In genomic region chr6:108442291-108442690, GRCm38 (mm10) we compare ENCODE assay signal across 20 mouse cellular contexts.
DNase-seq lines count a peak whose midpoint lies in the region; TF ChIP-seq lines count a peak whose summit lies in the region.
"Had no signal": no experiment of that assay in that cellular context is flagged by ENCODE, and none has a peak within 500 bp of the region (broad histone marks: within the 10 kb centered on the region; RNA-seq: fewer than 3 reads in every experiment).

No protein-coding gene starts in this region.

- no peak for TF ChIP-seq POLR2A in lung, adult 2 months (IDR thresholded peaks at IDR 0.05; ENCODE audit: borderline replicate concordance, extremely low read depth, low read depth, low read length)

- peaks cover 7% of the 10 kb centered on the region for H3K4me1 ChIP-seq in lung, adult 2 months (ENCODE audit: control insufficient read depth, insufficient read depth, low read length)

- TF ChIP-seq CTCF in lung, adult 2 months (IDR thresholded peaks at IDR 0.05; ENCODE audit: insufficient read depth, low read length): no peak

- H3K4me3 ChIP-seq in lung, adult 2 months (replicated peaks; ENCODE audit: extremely low read depth, low read depth, low read length): no peak overlapping the region
- H3K4me3 ChIP-seq: erythroblast, embryonic 14.5 days; heart, embryonic 12.5 days; limb, embryonic 13.5 days had no signal

- DNase-seq in lung, postnatal 36 days: peak; percentile 38
- DNase-seq in lung, adult 2 months: no peak
- peak; percentile 68 for DNase-seq in kidney, adult 18-20 months
- DNase-seq in kidney, postnatal 25 days: peak; percentile 71 to 90
- no peak for DNase-seq in thymus, postnatal 4 days
- DNase-seq in urinary bladder, adult 18-20 months (ENCODE audit: low spot score in 2 of 2): no peak
- DNase-seq in heart, adult 11 months: no peak
- DNase-seq in urinary bladder, postnatal 25 days (ENCODE audit: low spot score): no peak
- DNase-seq: adrenal gland, postnatal 10 days; cerebellum, postnatal 14 days; forebrain, postnatal 0 days; gastrocnemius, postnatal 14 days; layer of hippocampus, postnatal 36 days; lung, postnatal 4 days; midbrain, embryonic 14.5 days; retina, postnatal 1 day; spleen, adult 18-20 months had no signal

- WGBS in lung, adult 2 months: 85% methylated on average over 3 of the region's 3 CpGs

Comparison
In these comparisons a context has a peak if more than half of its experiments do, and no peak if none do; other contexts are left out.
1. DNase-seq: peak in lung, postnatal 36 days (single experiment), kidney, adult 18-20 months (single experiment) and kidney, postnatal 25 days (2 of 2); none in lung, adult 2 months (single experiment), thymus, postnatal 4 days (single experiment), urinary bladder, adult 18-20 months (0 of 2), heart, adult 11 months (single experiment) and urinary bladder, postnatal 25 days (single experiment).